Mouse (Mus musculus) limb, embryonic 15.5 days (tissue): ENCODE results near the gene Pfn1. TPM values are rescaled to one million over a fixed set of nuclear protein-coding genes. Genes with fewer than 3 reads are reported as not detected.

Source experiments
- ATAC-seq: fragments of 200-750 bp; cut with Nextera tagmentation; 2 replicates; pipeline ENCODE4 v1.8.0; 2017; ENCODE audit warnings: low read depth, moderate TSS enrichment; ENCODE audit not compliant: insufficient number of reproducible peaks, low FRiP score, low TSS enrichment
- H3K27ac ChIP-seq: fragments of 300-500 bp; sonication (generic); 2 replicates; pipeline ENCODE4 v1.5.1; 2015; ENCODE audit warnings: moderate library complexity, mild to moderate bottlenecking, inconsistent platforms
- H3K27me3 ChIP-seq: fragments of 300-500 bp; sonication (generic); 2 replicates; pipeline ENCODE4 v1.6.1; 2015; ENCODE audit warnings: inconsistent platforms
- H3K36me3 ChIP-seq: fragments of 300-500 bp; sonication (generic); 2 replicates; pipeline ENCODE4 v1.6.1; 2015; ENCODE audit warnings: inconsistent platforms
- H3K4me1 ChIP-seq: fragments of 300-500 bp; sonication (generic); 2 replicates; pipeline ENCODE4 v1.6.1; 2015; ENCODE audit warnings: inconsistent platforms
- H3K4me2 ChIP-seq: fragments of 300-500 bp; sonication (generic); 2 replicates; pipeline ENCODE4 v1.6.1; 2015; ENCODE audit warnings: mild to moderate bottlenecking, inconsistent platforms
- H3K4me3 ChIP-seq: fragments of 300-500 bp; sonication (generic); 2 replicates; pipeline ENCODE4 v1.5.1; 2015; ENCODE audit warnings: mild to moderate bottlenecking, inconsistent platforms
- H3K9ac ChIP-seq: fragments of 300-500 bp; sonication (generic); 2 replicates; pipeline ENCODE4 v1.6.1; 2015; ENCODE audit warnings: inconsistent platforms
- H3K9me3 ChIP-seq: fragments of 300-500 bp; sonication (generic); 2 replicates; pipeline ENCODE4 v1.6.1; 2016; ENCODE audit warnings: inconsistent platforms
- WGBS: fragments of 180-500 bp; shearing (Covaris S2); methylation state at CpG from one replicate; pipeline ENCODE4 v1.1.7; 2015; 5-methylcytosine and 5-hydroxymethylcytosine counted together
- polyA plus RNA-seq: library from polyadenylated mRNA; unstranded; fragments of >200 nt; fragmentation: Nextera tagmentation; extraction: Ambion mirVana; gene quantifications from 2 replicates; pipeline ENCODE4 v1.2.1, GENCODE M21; 2015

Pfn1 gene
- polyA plus RNA-seq, 1 experiment from 2014 or later, result 1,605 TPM

- peaks cover 27% of the 10 kb centered on the region for H3K4me1 ChIP-seq
- no peak overlapping the region for H3K27ac ChIP-seq
- ATAC-seq, result no peak
- no peak overlapping the region for H3K9ac ChIP-seq
- no peaks in the 10 kb centered on the region for H3K9me3 ChIP-seq
- no peaks in the 10 kb centered on the region for H3K27me3 ChIP-seq
- peaks cover 46% of the 10 kb centered on the region for H3K36me3 ChIP-seq
- H3K4me3 ChIP-seq, result no peak overlapping the region
- H3K4me2 ChIP-seq, result no peak overlapping the region
- WGBS, result 86% methylated on average over 16 of the region's 16 CpGs
Measured at GRCm38 (mm10) chr11:70671333-70672047, 17.0 kb upstream of the Pfn1 start.

- no peak for ATAC-seq
- WGBS, result 45% methylated on average over 14 of the region's 14 CpGs
- peaks cover 45% of the 10 kb centered on the region for H3K36me3 ChIP-seq
Measured at GRCm38 (mm10) chr11:70670483-70670882, 16.0 kb upstream of the Pfn1 start.

GRCm38 (mm10) chr11:70669582-70670345 is 15.3 kb upstream of the Pfn1 start:
- H3K4me1 ChIP-seq, result peaks cover 27% of the 10 kb centered on the region
- peak overlapping the region; percentile 100 for H3K27ac ChIP-seq
- H3K9me3 ChIP-seq, result no peaks in the 10 kb centered on the region
- H3K4me2 ChIP-seq, result peak overlapping the region; percentile 68
- whole genome bisulfite sequencing, result under 1% methylated on average over 31 of the region's 31 CpGs
- peak; percentile 30 for ATAC-seq
- H3K27me3 ChIP-seq, result no peaks in the 10 kb centered on the region
- peak overlapping the region; percentile 71 for H3K4me3 ChIP-seq
- H3K9ac ChIP-seq, result peak overlapping the region; percentile 67
- H3K36me3 ChIP-seq, result peaks cover 45% of the 10 kb centered on the region

More at GRCm38 (mm10) chr11:70670483-70670882, 16.0 kb upstream of the Pfn1 start:
- H3K9ac ChIP-seq, result peak overlapping the region; percentile 67
- H3K4me2 ChIP-seq, result peak overlapping the region; percentile 68
- peak overlapping the region; percentile 71 for H3K4me3 ChIP-seq
- peaks cover 27% of the 10 kb centered on the region for H3K4me1 ChIP-seq
- H3K9me3 ChIP-seq, result no peaks in the 10 kb centered on the region
- H3K27me3 ChIP-seq, result no peaks in the 10 kb centered on the region
- H3K27ac ChIP-seq, result peak overlapping the region; percentile 100

GRCm38 (mm10) chr11:70668771-70669505 is 14.5 kb upstream of the Pfn1 start, which contains the start of gene Spag7:
Gene Spag7, minus strand, starts transcription at chr11:70669416.
- Histone ChIP-seq H3K27ac (peak within 1 kb of the TSS; percentile 100), H3K9ac (peak within 1 kb of the TSS; percentile 67), H3K36me3 (peaks cover 46% of the 10 kb centered on the region), H3K4me2 (peak within 1 kb of the TSS; percentile 77), H3K4me3 (peak within 1 kb of the TSS; percentile 71), H3K27me3 (no peaks in the 10 kb centered on the region), H3K9me3 (no peaks in the 10 kb centered on the region), H3K4me1 (peaks cover 27% of the 10 kb centered on the region)
- peak; percentile 96 for ATAC-seq
- under 1% methylated on average over 44 of the region's 44 CpGs for WGBS

- Histone ChIP-seq H3K27ac (peak overlapping the region; percentile 100), H3K4me2 (peak overlapping the region; percentile 77), H3K9me3 (no peaks in the 10 kb centered on the region), H3K4me1 (peaks cover 27% of the 10 kb centered on the region), H3K9ac (peak overlapping the region; percentile 24), H3K4me3 (peak overlapping the region; percentile 71), H3K36me3 (peaks cover 45% of the 10 kb centered on the region), H3K27me3 (no peaks in the 10 kb centered on the region)
- under 1% methylated on average over 15 of the region's 15 CpGs for WGBS
- ATAC-seq, result no peak
Measured at GRCm38 (mm10) chr11:70668335-70668770, 13.9 kb upstream of the Pfn1 start.

- H3K27me3 ChIP-seq, result no peaks in the 10 kb centered on the region
- ATAC-seq, result no peak
- peak overlapping the region; percentile 71 for H3K4me3 ChIP-seq
- H3K9ac ChIP-seq, result no peak overlapping the region
- H3K4me2 ChIP-seq, result peak overlapping the region; percentile 77
- H3K4me1 ChIP-seq, result peaks cover 27% of the 10 kb centered on the region
- WGBS, result 47% methylated on average over 14 of the region's 14 CpGs
- H3K36me3 ChIP-seq, result peaks cover 51% of the 10 kb centered on the region
- no peaks in the 10 kb centered on the region for H3K9me3 ChIP-seq
- peak overlapping the region; percentile 100 for H3K27ac ChIP-seq
Measured at GRCm38 (mm10) chr11:70667271-70668150, 13.1 kb upstream of the Pfn1 start.

- H3K4me2 ChIP-seq, result no peak overlapping the region
- no peak overlapping the region for H3K4me3 ChIP-seq
- peaks cover 53% of the 10 kb centered on the region for H3K36me3 ChIP-seq
- H3K27me3 ChIP-seq, result no peaks in the 10 kb centered on the region
- no peak overlapping the region for H3K27ac ChIP-seq
- 91% methylated on average over 8 of the region's 8 CpGs for WGBS
- ATAC-seq, result no peak
- no peak overlapping the region for H3K9ac ChIP-seq
- peaks cover 27% of the 10 kb centered on the region for H3K4me1 ChIP-seq
- no peaks in the 10 kb centered on the region for H3K9me3 ChIP-seq
Measured at GRCm38 (mm10) chr11:70666687-70667086, 12.2 kb upstream of the Pfn1 start.

- H3K9ac ChIP-seq, result no peak overlapping the region
- H3K9me3 ChIP-seq, result no peaks in the 10 kb centered on the region
- no peak overlapping the region for H3K27ac ChIP-seq
- 96% methylated on average over 9 of the region's 9 CpGs for WGBS
- no peaks in the 10 kb centered on the region for H3K27me3 ChIP-seq
- no peak overlapping the region for H3K4me3 ChIP-seq
- H3K4me2 ChIP-seq, result no peak overlapping the region
- ATAC-seq, result no peak
- H3K4me1 ChIP-seq, result peaks cover 13% of the 10 kb centered on the region
- H3K36me3 ChIP-seq, result peaks cover 65% of the 10 kb centered on the region
Measured at GRCm38 (mm10) chr11:70664741-70665140, 10.3 kb upstream of the Pfn1 start.

GRCm38 (mm10) chr11:70663957-70664356 is 9.5 kb upstream of the Pfn1 start:
- WGBS, result 93% methylated on average over 6 of the region's 6 CpGs
- no peak overlapping the region for H3K27ac ChIP-seq
- H3K36me3 ChIP-seq, result peaks cover 69% of the 10 kb centered on the region
- no peaks in the 10 kb centered on the region for H3K27me3 ChIP-seq
- H3K9me3 ChIP-seq, result no peaks in the 10 kb centered on the region
- no peak overlapping the region for H3K4me2 ChIP-seq
- no peak for ATAC-seq
- no peak overlapping the region for H3K9ac ChIP-seq
- H3K4me3 ChIP-seq, result no peak overlapping the region
- peaks cover 15% of the 10 kb centered on the region for H3K4me1 ChIP-seq

GRCm38 (mm10) chr11:70663101-70663500 is 8.7 kb upstream of the Pfn1 start:
- Histone ChIP-seq H3K9me3 (no peaks in the 10 kb centered on the region), H3K27ac (no peak overlapping the region), H3K4me3 (no peak overlapping the region), H3K27me3 (no peaks in the 10 kb centered on the region), H3K4me1 (peaks cover 21% of the 10 kb centered on the region), H3K9ac (no peak overlapping the region), H3K36me3 (peaks cover 69% of the 10 kb centered on the region), H3K4me2 (no peak overlapping the region)
- WGBS, result 86% methylated on average over 8 of the region's 8 CpGs
- no peak for ATAC-seq

- WGBS, result 82% methylated on average over 8 of the region's 8 CpGs
- Histone ChIP-seq H3K36me3 (peaks cover 58% of the 10 kb centered on the region), H3K9ac (no peak overlapping the region), H3K4me3 (no peak overlapping the region), H3K9me3 (no peaks in the 10 kb centered on the region), H3K27ac (0 out of 2 replicates have a peak overlapping the region, but pooled peaks have one; percentile 35), H3K4me1 (peaks cover 36% of the 10 kb centered on the region), H3K27me3 (no peaks in the 10 kb centered on the region), H3K4me2 (no peak overlapping the region)
- ATAC-seq, result no peak
Measured at GRCm38 (mm10) chr11:70660571-70660970, 6.1 kb upstream of the Pfn1 start.
